Mouse (Mus musculus): Measurements from ENCODE around the gene Gm13178.
A peak's percentile ranks its signal among the peaks of the same experiment; 100 is the strongest.

Gm13178 gene

DNA sequence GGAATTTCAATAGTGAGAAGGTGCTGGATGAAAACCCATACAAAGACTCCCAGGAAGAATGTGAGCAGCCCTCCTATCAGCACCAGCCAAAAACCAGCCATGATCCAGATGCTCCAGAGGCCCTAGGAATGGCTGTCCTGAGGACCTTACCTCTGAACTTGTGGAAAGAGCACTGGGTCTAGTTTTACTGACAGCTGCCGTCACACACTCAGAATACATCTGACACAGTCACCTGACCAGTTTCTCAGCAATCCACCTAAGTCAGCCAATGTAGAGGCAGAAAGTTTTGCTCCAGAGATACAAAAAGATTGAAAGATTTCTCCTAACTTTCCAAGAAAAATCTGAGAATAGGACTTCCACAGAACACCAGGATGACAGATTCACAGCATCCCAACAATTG, at the start of gene Gm13178:
Gm13178 (minus strand) TSS at position 101 of the 400 bp plus-strand sequence.
- no peak for DNase-seq

GRCm38 (mm10) chr4:144765722-144766121, 44.5 kb upstream of the Gm13178 start:
- DNase-seq: peak; percentile 30

DNA sequence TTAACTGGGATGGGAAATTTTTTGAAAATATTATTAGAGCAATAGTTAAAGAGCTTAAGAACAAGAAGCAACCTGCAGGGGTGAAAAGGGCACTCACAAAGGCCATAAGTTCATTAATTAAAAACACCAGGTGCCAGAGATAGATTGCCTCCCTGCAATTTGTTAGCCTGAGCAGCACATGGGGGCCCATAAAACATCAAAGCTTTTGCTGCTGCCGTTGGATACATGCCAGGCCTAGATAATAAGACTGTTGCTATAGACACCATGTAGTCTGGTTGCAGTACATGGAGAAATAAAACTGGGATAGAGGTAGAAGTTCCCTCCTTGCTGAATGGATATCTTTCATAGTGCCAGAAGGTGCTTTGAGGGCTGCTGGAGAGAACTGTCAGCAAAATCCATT, 27.9 kb upstream of the Gm13178 start:
- no peak for DNase-seq

GRCm38 (mm10) chr4:144719691-144720090, 1.5 kb downstream of the Gm13178 start:
- DNase-seq: no peak

- DNase-seq: no peak
Observed at GRCm38 (mm10) chr4:144718288-144718687, 2.9 kb downstream of the Gm13178 start.

GRCm38 (mm10) chr4:144686268-144686667, 34.9 kb downstream of the Gm13178 start, which contains the start of gene Gm436:
Gene Gm436, minus strand, starts transcription at chr4:144686368.
- no peak for DNase-seq
